Mouse (Mus musculus) midbrain, postnatal 0 days (tissue): ENCODE results near the gene Wfdc3. TPM values are rescaled to one million over a fixed set of nuclear protein-coding genes. Genes with fewer than 3 reads are reported as not detected.

Experiments
- ATAC-seq: fragments of 200-750 bp; cut with Nextera tagmentation; 2 replicates; pipeline ENCODE4 v1.8.0; 2017; ENCODE audit warnings: moderate number of reproducible peaks, mild to moderate bottlenecking, moderate TSS enrichment, moderate library complexity; ENCODE audit not compliant: low FRiP score
- DNase-seq: peaks from one replicate; pipeline ENCODE4 v3.0.0-alpha.2; 2015; ENCODE audit warnings: low spot score
- H3K27ac ChIP-seq: fragments of 300-500 bp; sonication (generic); 2 replicates; pipeline ENCODE4 v1.5.1; 2014; ENCODE audit warnings: low read depth, mild to moderate bottlenecking, low read length, mixed read lengths
- H3K27me3 ChIP-seq: fragments of 300-500 bp; sonication (generic); 2 replicates; pipeline ENCODE4 v1.6.1; 2014; ENCODE audit warnings: low read length, control low read depth, mixed read lengths; ENCODE audit not compliant: insufficient read depth
- H3K36me3 ChIP-seq: fragments of 300-500 bp; sonication (generic); 2 replicates; pipeline ENCODE4 v1.6.1; 2014; ENCODE audit warnings: low read length, control low read depth, mixed read lengths; ENCODE audit not compliant: insufficient read depth
- H3K4me1 ChIP-seq: fragments of 300-500 bp; sonication (generic); 2 replicates; pipeline ENCODE4 v1.6.1; 2014; ENCODE audit warnings: mild to moderate bottlenecking, control low read depth, antibody characterized with exemption, low read length, mixed read lengths; ENCODE audit not compliant: insufficient read depth
- H3K4me2 ChIP-seq: fragments of 300-500 bp; sonication (generic); 2 replicates; pipeline ENCODE4 v1.6.1; 2014; ENCODE audit warnings: low read depth, mild to moderate bottlenecking, low read length, mixed read lengths; ENCODE audit not compliant: poor library complexity, severe bottlenecking
- H3K4me3 ChIP-seq: fragments of 300-500 bp; sonication (generic); 2 replicates; pipeline ENCODE4 v1.5.1; 2014; ENCODE audit warnings: low read depth, mild to moderate bottlenecking, low read length, moderate library complexity
- H3K9ac ChIP-seq: fragments of 300-500 bp; sonication (generic); replicated peaks from 2 replicates; pipeline ENCODE4 v1.6.1; 2014; ENCODE audit warnings: mild to moderate bottlenecking, low read length, moderate library complexity, mixed read lengths; ENCODE audit not compliant: poor library complexity, severe bottlenecking
- H3K9me3 ChIP-seq: fragments of 300-500 bp; sonication (generic); 2 replicates; pipeline ENCODE4 v1.6.1; 2016; ENCODE audit warnings: low read length, control low read depth
- CTCF ChIP-seq: IDR thresholded peaks from 2 replicates; pipeline ENCODE4 v1.5.1; 2016; ENCODE audit warnings: antibody characterized with exemption, mild to moderate bottlenecking
- WGBS: fragments of 180-500 bp; shearing (Covaris S2); extraction: QIAGEN DNeasy Blood & Tissue Kit; methylation state at CpG from one replicate; pipeline ENCODE4 v1.1.7; 2014; 5-methylcytosine and 5-hydroxymethylcytosine counted together
- polyA plus RNA-seq: library from polyadenylated mRNA; unstranded; fragments of >200 nt; fragmentation: Nextera tagmentation; extraction: Ambion mirVana; gene quantifications from 2 replicates; pipeline ENCODE4 v1.2.1, GENCODE M21; 2015
- total RNA-seq: library from RNA; depleted of rRNA; stranded (reverse); fragments of >200 nt; gene quantifications from 2 replicates; pipeline ENCODE4 v1.2.3, GENCODE M21; 2014

The Wfdc3 gene
- total and polyA plus RNA-seq, 2 experiments from 2014 or later = 0.16 to 0.60 TPM

DNA sequence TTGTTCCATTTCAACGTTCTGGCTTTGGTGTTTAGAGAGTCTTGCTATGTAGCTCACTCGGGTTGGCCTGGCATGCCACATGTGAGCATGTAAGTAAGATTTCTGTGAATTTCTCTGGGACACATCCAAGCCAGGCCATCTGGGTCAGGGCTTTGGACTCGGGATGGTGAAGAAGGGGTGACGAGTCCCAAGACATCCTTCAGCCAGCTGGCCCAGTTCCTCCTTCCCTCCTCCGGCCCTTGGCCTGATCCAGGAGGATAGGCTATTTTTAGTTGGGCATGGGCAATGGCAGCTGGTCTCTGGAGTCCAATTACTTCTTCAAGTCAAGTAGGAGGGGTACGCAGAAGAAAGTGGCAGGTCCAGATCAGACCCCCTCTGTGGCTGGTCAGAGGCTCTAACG lies 33.1 kb upstream of the Wfdc3 start:
- DNase-seq (no peak), ATAC-seq (no peak)
- H3K36me3 ChIP-seq = no peaks in the 10 kb centered on the region
- no peak overlapping the region for H3K9ac ChIP-seq
- WGBS = 85% methylated on average over 7 of the region's 7 CpGs
- TF ChIP-seq CTCF = no peak
- H3K4me2 ChIP-seq = no peak overlapping the region
- no peak overlapping the region for H3K4me3 ChIP-seq
- H3K27me3 ChIP-seq = no peaks in the 10 kb centered on the region
- no peak overlapping the region for H3K27ac ChIP-seq
- H3K4me1 ChIP-seq = no peaks in the 10 kb centered on the region
- H3K9me3 ChIP-seq = no peaks in the 10 kb centered on the region

GRCm38 (mm10) chr2:164778015-164778287 lies 32.2 kb upstream of the Wfdc3 start:
- H3K27ac ChIP-seq = no peak overlapping the region
- H3K27me3 ChIP-seq = no peaks in the 10 kb centered on the region
- H3K36me3 ChIP-seq = no peaks in the 10 kb centered on the region
- ATAC-seq (no peak), DNase-seq (no peak)
- H3K4me2 ChIP-seq = no peak overlapping the region
- no peak overlapping the region for H3K9ac ChIP-seq
- no peak for TF ChIP-seq CTCF
- no peak overlapping the region for H3K4me3 ChIP-seq
- H3K4me1 ChIP-seq = no peaks in the 10 kb centered on the region
- 93% methylated on average over 11 of the region's 11 CpGs for WGBS
- no peaks in the 10 kb centered on the region for H3K9me3 ChIP-seq

- H3K4me2 ChIP-seq = no peak overlapping the region
- no peak for TF ChIP-seq CTCF
- no peaks in the 10 kb centered on the region for H3K9me3 ChIP-seq
- no peaks in the 10 kb centered on the region for H3K4me1 ChIP-seq
- no peak for ATAC-seq
- H3K27ac ChIP-seq = no peak overlapping the region
- no peak overlapping the region for H3K4me3 ChIP-seq
- no peak overlapping the region for H3K9ac ChIP-seq
- no peaks in the 10 kb centered on the region for H3K36me3 ChIP-seq
- DNase-seq = no peak
- no peaks in the 10 kb centered on the region for H3K27me3 ChIP-seq
- 87% methylated on average over 30 of the region's 30 CpGs for WGBS
Measured at GRCm38 (mm10) chr2:164777246-164778014, 31.7 kb upstream of the Wfdc3 start.

DNA sequence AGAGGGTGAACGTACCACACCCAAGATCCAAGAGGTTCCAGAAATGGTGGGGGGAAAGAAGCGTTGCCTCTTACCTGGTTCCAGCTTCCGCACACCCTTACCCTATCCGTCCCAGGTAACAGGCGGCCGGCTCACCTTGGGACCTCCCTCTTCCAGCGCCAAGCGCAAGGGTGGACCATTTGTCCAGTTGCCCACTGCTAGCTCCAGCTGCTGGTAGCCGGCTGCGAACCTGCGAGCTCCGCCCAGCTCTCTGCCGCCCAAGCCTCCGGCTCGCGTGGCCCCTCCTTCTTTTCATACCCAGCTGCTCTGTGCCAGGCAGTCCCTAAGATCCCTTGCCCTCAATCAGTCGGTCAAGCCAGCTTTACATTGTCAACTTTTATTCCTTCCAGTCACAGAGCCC lies 31.1 kb upstream of the Wfdc3 start:
- Histone ChIP-seq H3K9ac (no peak overlapping the region), H3K4me3 (no peak overlapping the region), H3K27ac (no peak overlapping the region), H3K36me3 (no peaks in the 10 kb centered on the region), H3K4me2 (no peak overlapping the region), H3K9me3 (no peaks in the 10 kb centered on the region), H3K27me3 (no peaks in the 10 kb centered on the region), H3K4me1 (no peaks in the 10 kb centered on the region)
- no peak for DNase-seq
- no peak for ATAC-seq
- 70% methylated on average over 17 of the region's 17 CpGs for WGBS
- TF ChIP-seq CTCF = no peak

- no peak for TF ChIP-seq CTCF
- 94% methylated on average over 6 of the region's 6 CpGs for WGBS
Measured at GRCm38 (mm10) chr2:164776130-164776529, 30.4 kb upstream of the Wfdc3 start.

DNA sequence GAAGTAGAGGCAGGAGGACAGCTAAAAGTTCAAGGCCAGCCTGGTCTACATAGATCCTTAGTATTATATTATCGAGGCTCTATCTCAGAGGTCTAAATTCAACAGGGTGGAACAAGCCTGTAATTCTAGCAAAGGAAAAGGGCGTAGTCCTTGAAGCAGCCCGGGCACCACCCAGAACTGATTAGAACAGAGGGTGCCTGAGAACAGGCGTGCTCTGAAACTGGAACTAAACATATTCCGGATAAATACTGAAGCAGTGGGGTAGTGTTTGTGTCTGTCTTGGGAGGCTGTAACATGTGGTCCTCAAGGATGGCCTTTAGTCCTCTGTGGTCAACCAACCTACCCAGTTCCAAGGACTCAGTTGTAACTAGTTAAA lies 28.2 kb upstream of the Wfdc3 start:
- H3K27ac ChIP-seq = no peak overlapping the region
- no peak for TF ChIP-seq CTCF
- H3K36me3 ChIP-seq = no peaks in the 10 kb centered on the region
- H3K27me3 ChIP-seq = no peaks in the 10 kb centered on the region
- no peak overlapping the region for H3K4me3 ChIP-seq
- no peak for ATAC-seq
- no peaks in the 10 kb centered on the region for H3K9me3 ChIP-seq
- no peak overlapping the region for H3K4me2 ChIP-seq
- H3K9ac ChIP-seq = no peak overlapping the region
- WGBS = 79% methylated on average over 5 of the region's 5 CpGs
- no peaks in the 10 kb centered on the region for H3K4me1 ChIP-seq
- DNase-seq = no peak

More at GRCm38 (mm10) chr2:164776130-164776529, 30.4 kb upstream of the Wfdc3 start:
- ATAC-seq = no peak
- Histone ChIP-seq H3K4me1 (no peaks in the 10 kb centered on the region), H3K9me3 (no peaks in the 10 kb centered on the region), H3K4me3 (no peak overlapping the region), H3K27me3 (no peaks in the 10 kb centered on the region), H3K36me3 (no peaks in the 10 kb centered on the region), H3K27ac (no peak overlapping the region), H3K9ac (no peak overlapping the region), H3K4me2 (no peak overlapping the region)
- no peak for DNase-seq
